Mouse (Mus musculus) T-helper 17 cell (primary cell): Measurements from ENCODE around the gene Vmn1r151.
"Not testable (repeated sequence)": the region's sequence is repeated elsewhere in the genome, so short reads cannot be mapped to it uniquely, and the experiment has no call there.

Experiments used
- in situ Hi-C, 2 experiments: fragments of 300-600 bp; cut with MboI, MseI; formaldehyde crosslinking; loops; 1 replicate in 1 of 2; 2 replicates in 1 of 2; pipeline ENCODE4 v1.15.1; 2025; ENCODE audit warnings: high pct_unique_total_duplicates in 2 of 2

Vmn1r151 gene

GRCm38 (mm10) chr7:22499578-22499977 lies at the start of gene Vmn1r151:
Gene Vmn1r151, minus strand, starts transcription at chr7:22499678.
- in situ Hi-C loops, result not testable (repeated sequence)

GRCm38 (mm10) chr7:22534787-22535186 lies 35.3 kb upstream of the Vmn1r151 start, which contains the start of gene Gm8677:
Gene Gm8677, minus strand, starts transcription at chr7:22534887.
- in situ Hi-C loops, result not testable (repeated sequence)

- in situ Hi-C loops, result not testable (repeated sequence)
Observed at GRCm38 (mm10) chr7:22522667-22523066, 23.2 kb upstream of the Vmn1r151 start, which contains the start of gene Vmn1r152. Gene Vmn1r152, plus strand, starts transcription at chr7:22522967.

GRCm38 (mm10) chr7:22463975-22464374 lies 35.5 kb downstream of the Vmn1r151 start, which contains the start of gene Gm10665:
Gene Gm10665, minus strand, starts transcription at chr7:22464075.
- in situ Hi-C loops, result not testable (repeated sequence)
